Mouse (Mus musculus): ENCODE data around the gene Vmn2r27. TPM values are rescaled to one million over a fixed set of nuclear protein-coding genes. Genes with fewer than 3 reads are reported as not detected.

The Vmn2r27 gene
- polyA plus RNA-seq, 1 experiment from 2014 or later: not detected

Other genes starting within 250 kb of the Vmn2r27 start
- not detected in 2 replicates for gene Vmn2r26, start 207.3 kb downstream of the Vmn2r27 start, polyA plus RNA-seq (2015; fragmentation: Nextera tagmentation; extraction: Ambion mirVana)
- gene Cd163, start 72.8 kb upstream of the Vmn2r27 start, polyA plus RNA-seq (2015; fragmentation: Nextera tagmentation; extraction: Ambion mirVana): 0.07 and 0.15 TPM in 2 replicates
- 47.5 and 54.0 TPM in 2 replicates for gene Pex5, start 183.2 kb upstream of the Vmn2r27 start, polyA plus RNA-seq (2015; fragmentation: Nextera tagmentation; extraction: Ambion mirVana)
- 11.6 and 11.7 TPM in 2 replicates for gene Clstn3, start 232.9 kb upstream of the Vmn2r27 start, polyA plus RNA-seq (2015; fragmentation: Nextera tagmentation; extraction: Ambion mirVana)

Data from embryonic facial prominence, embryonic 13.5 days (tissue).